Mouse (Mus musculus) liver, embryonic 14.5 days (tissue): Measurements from ENCODE around the gene Kalrn. TPM values are rescaled to one million over a fixed set of nuclear protein-coding genes. Genes with fewer than 3 reads are reported as not detected.
A peak's percentile ranks its signal among the peaks of the same experiment; 100 is the strongest.

ENCODE experiments used
- ATAC-seq: fragments of 200-750 bp; cut with Nextera tagmentation; 2 replicates; pipeline ENCODE4 v1.8.0; 2017; ENCODE audit warnings: moderate number of reproducible peaks, mild to moderate bottlenecking, moderate library complexity; ENCODE audit not compliant: insufficient read depth
- DNase-seq, 3 experiments: peaks; one replicate each; pipeline ENCODE4 v3.0.0-alpha.2; 2012 to 2013; ENCODE audit warnings: low read depth in 3 of 3, low spot score in 3 of 3
- H3K27ac ChIP-seq: fragments of 300-500 bp; sonication (generic); 2 replicates; pipeline ENCODE4 v1.5.1; 2014; ENCODE audit warnings: moderate library complexity, mild to moderate bottlenecking, control low read depth, inconsistent platforms
- H3K27me3 ChIP-seq: fragments of 300-500 bp; sonication (generic); 2 replicates; pipeline ENCODE4 v1.6.1; 2014; ENCODE audit warnings: mild to moderate bottlenecking, low read length, moderate library complexity; ENCODE audit not compliant: control insufficient read depth, insufficient read depth
- H3K36me3 ChIP-seq: fragments of 300-500 bp; sonication (generic); replicated peaks from 2 replicates; pipeline ENCODE4 v1.6.1; 2014; ENCODE audit warnings: low read depth; ENCODE audit not compliant: control insufficient read depth, insufficient read depth
- H3K4me1 ChIP-seq, 2 experiments: fragments of 200-500 bp in 1 of 2; fragments of 300-500 bp in 1 of 2; sonication (generic) in 1 of 2; replicated peaks; 2 replicates each; pipeline ENCODE4 v1.6.1; 2012 to 2014; ENCODE audit warnings: antibody characterized with exemption in 1 of 2, inconsistent platforms in 1 of 2, low read length in 1 of 2; ENCODE audit not compliant: control insufficient read depth in 2 of 2, insufficient read depth in 2 of 2
- H3K4me2 ChIP-seq: fragments of 300-500 bp; sonication (generic); 2 replicates; pipeline ENCODE4 v1.6.1; 2014; ENCODE audit warnings: low read depth, mild to moderate bottlenecking, control low read depth, moderate library complexity
- H3K4me3 ChIP-seq, 2 experiments: fragments of 200-500 bp in 1 of 2; fragments of 300-500 bp in 1 of 2; sonication (generic) in 1 of 2; 2 replicates each; pipeline ENCODE4 v1.5.1; 2012 to 2014; ENCODE audit warnings: low read depth in 2 of 2, low read length in 2 of 2, mild to moderate bottlenecking in 2 of 2, control low read depth in 1 of 2, inconsistent platforms in 1 of 2, moderate library complexity in 1 of 2; ENCODE audit not compliant: insufficient read depth in 1 of 2
- H3K9ac ChIP-seq: fragments of 300-500 bp; sonication (generic); replicated peaks from 2 replicates; pipeline ENCODE4 v1.6.1; 2014; ENCODE audit warnings: mild to moderate bottlenecking, control low read depth, moderate library complexity
- H3K9me3 ChIP-seq: fragments of 300-500 bp; sonication (generic); 2 replicates; pipeline ENCODE4 v1.6.1; 2016; ENCODE audit warnings: low read length, mixed read lengths; ENCODE audit not compliant: control insufficient read depth
- CTCF ChIP-seq: IDR thresholded peaks from 2 replicates; pipeline ENCODE4 v1.5.1; 2016; ENCODE audit warnings: antibody characterized with exemption, low read depth, control low read depth
- EP300 ChIP-seq: IDR thresholded peaks from 2 replicates; pipeline ENCODE4 v1.6.1; 2016; ENCODE audit warnings: antibody characterized with exemption, low read depth
- WGBS: fragments of 180-500 bp; shearing (Covaris S2); extraction: QIAGEN DNeasy Blood & Tissue Kit; methylation state at CpG from one replicate; pipeline ENCODE4 v1.1.7; 2014; ENCODE audit not compliant: insufficient replicate concordance; 5-methylcytosine and 5-hydroxymethylcytosine counted together
- polyA plus RNA-seq, 2 experiments: library from polyadenylated mRNA; depleted of rRNA in 1 of 2; stranded (reverse) in 1 of 2; unstranded in 1 of 2; fragments of >200 nt; fragmentation: Nextera tagmentation in 1 of 2; extraction: Ambion mirVana in 1 of 2; gene quantifications; 2 replicates each; pipeline versions ENCODE4 v1.2.1 to v1.2.3; 2012 to 2014

Kalrn gene
- polyA plus RNA-seq, 2 experiments, result 7.2 to 8.5 TPM

DNA sequence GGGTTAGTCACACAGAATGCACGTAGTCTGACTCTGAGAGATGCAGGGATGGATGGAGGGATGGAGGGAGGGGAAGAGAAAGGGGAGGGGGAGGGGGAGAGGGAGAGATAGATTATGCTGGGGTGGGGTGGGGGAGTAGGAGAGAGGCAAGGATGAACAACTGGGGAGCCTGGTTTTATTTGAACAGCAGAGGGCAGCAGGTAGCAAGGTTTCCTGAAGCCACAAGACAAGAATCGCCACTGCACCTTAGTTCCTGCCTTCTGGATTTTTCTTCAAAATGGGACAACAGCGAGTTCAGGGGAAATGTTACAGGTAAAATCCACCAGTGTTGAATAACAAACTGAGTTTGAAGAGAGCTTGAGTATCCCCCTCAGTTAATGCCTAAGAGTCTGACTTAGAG is 573.9 kb downstream of the Kalrn start:
- 19% methylated on average over 3 of the region's 3 CpGs for WGBS
- Histone ChIP-seq H3K4me3 (no peak overlapping the region), H3K9me3 (no peaks in the 10 kb centered on the region), H3K4me1 (no peaks in the 10 kb centered on the region), H3K36me3 (no peaks in the 10 kb centered on the region), H3K27me3 (no peaks in the 10 kb centered on the region), H3K4me2 (no peak overlapping the region), H3K9ac (no peak overlapping the region), H3K27ac (no peak overlapping the region)
- ATAC-seq (no peak), DNase-seq (no peak)
- TF ChIP-seq EP300 (no peak), CTCF (peak; percentile 63)

DNA sequence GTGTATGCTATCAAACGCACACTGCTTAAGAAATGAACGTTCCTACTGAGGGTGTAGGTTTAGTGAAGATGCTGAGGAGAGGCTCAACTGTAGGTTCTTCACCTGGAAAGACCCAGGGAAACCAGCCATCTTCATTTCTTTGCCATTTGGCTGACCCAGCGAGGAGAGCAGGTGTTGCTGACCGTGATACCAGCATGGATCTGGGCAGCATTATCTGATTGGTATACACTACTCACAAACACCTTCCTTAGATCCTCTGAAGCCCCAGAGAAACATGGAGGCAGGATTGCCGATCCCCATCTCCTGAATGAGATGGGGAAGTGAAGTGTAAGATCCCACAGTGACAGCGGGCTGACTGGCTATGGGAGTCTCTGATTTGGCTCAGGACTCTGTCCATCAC is 575.3 kb downstream of the Kalrn start:
- Histone ChIP-seq H3K9me3 (no peaks in the 10 kb centered on the region), H3K27me3 (no peaks in the 10 kb centered on the region), H3K9ac (no peak overlapping the region), H3K4me3 (no peak overlapping the region), H3K4me1 (no peaks in the 10 kb centered on the region), H3K27ac (no peak overlapping the region), H3K4me2 (no peak overlapping the region), H3K36me3 (no peaks in the 10 kb centered on the region)
- WGBS, result 63% methylated on average over 6 of the region's 6 CpGs
- DNase-seq (no peak), ATAC-seq (no peak)
- TF ChIP-seq CTCF, result no peak
- TF ChIP-seq EP300, result no peak

GRCm38 (mm10) chr16:33996030-33996429 is 577.3 kb downstream of the Kalrn start:
- H3K27ac ChIP-seq, result no peak overlapping the region
- H3K4me3 ChIP-seq, result no peak overlapping the region
- no peaks in the 10 kb centered on the region for H3K36me3 ChIP-seq
- H3K9me3 ChIP-seq, result no peaks in the 10 kb centered on the region
- ATAC-seq, result no peak
- no peaks in the 10 kb centered on the region for H3K4me1 ChIP-seq
- no peak overlapping the region for H3K4me2 ChIP-seq
- H3K27me3 ChIP-seq, result no peaks in the 10 kb centered on the region
- peak; percentile 36 to 49 (median 45) for DNase-seq
- WGBS, result 0% methylated on average over 5 of the region's 5 CpGs
- H3K9ac ChIP-seq, result no peak overlapping the region
- no peak for TF ChIP-seq EP300
- peak; percentile 94 for TF ChIP-seq CTCF

DNA sequence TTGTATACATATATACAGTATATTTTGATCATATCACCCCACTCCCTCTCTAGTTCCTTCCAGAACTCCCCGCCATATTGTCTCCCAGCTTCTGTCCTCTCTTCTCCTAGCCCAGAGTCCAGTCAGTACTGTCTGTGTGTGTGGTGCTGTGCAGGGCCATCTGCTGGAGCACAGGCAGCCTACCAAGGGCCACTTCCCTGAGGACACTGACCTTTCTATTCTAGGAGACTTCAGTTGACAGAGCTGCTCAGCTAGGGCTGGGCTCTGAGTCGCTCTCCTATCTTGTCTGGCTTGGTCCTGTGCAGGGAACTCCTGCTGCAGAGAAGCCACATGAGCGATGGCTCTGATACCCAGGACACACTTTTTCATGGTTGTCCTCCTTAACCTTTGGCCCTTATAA is 577.8 kb downstream of the Kalrn start:
- H3K27ac ChIP-seq, result no peak overlapping the region
- TF ChIP-seq EP300 (no peak), CTCF (no peak)
- 60% methylated on average over 3 of the region's 3 CpGs for WGBS
- H3K4me1 ChIP-seq, result no peaks in the 10 kb centered on the region
- ATAC-seq, result no peak
- no peaks in the 10 kb centered on the region for H3K36me3 ChIP-seq
- H3K4me2 ChIP-seq, result no peak overlapping the region
- no peak overlapping the region for H3K9ac ChIP-seq
- H3K27me3 ChIP-seq, result no peaks in the 10 kb centered on the region
- DNase-seq, result no peak
- no peaks in the 10 kb centered on the region for H3K9me3 ChIP-seq
- no peak overlapping the region for H3K4me3 ChIP-seq

GRCm38 (mm10) chr16:33994321-33994720 is 579.0 kb downstream of the Kalrn start:
- Histone ChIP-seq H3K9ac (no peak overlapping the region), H3K27me3 (no peaks in the 10 kb centered on the region), H3K9me3 (no peaks in the 10 kb centered on the region), H3K4me2 (no peak overlapping the region), H3K4me1 (no peaks in the 10 kb centered on the region), H3K27ac (no peak overlapping the region), H3K4me3 (no peak overlapping the region), H3K36me3 (no peaks in the 10 kb centered on the region)
- DNase-seq (no peak), ATAC-seq (no peak)
- no peak for TF ChIP-seq CTCF
- TF ChIP-seq EP300, result no peak
- 75% methylated on average over 6 of the region's 6 CpGs for WGBS

DNA sequence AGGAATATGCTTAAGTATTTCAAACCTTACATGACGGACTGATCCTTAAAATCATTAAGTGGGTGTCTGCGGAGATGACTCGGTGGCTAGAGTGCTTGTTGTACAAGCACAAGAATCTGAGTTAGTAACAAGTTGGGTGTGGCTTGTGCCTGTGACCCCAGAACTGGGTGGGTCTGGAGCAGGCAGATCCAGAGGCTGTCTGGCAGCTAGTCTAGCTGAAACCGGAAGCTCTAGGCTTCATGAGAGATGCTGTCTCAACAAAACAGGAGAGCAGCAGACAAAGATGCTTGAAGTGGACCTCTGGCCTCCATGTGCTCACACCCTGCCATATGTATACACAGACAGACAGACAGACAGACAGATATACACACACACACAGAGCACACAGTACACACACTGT is 582.6 kb downstream of the Kalrn start:
- no peak overlapping the region for H3K9ac ChIP-seq
- TF ChIP-seq CTCF (no peak), EP300 (no peak)
- no peak overlapping the region for H3K4me3 ChIP-seq
- H3K9me3 ChIP-seq, result no peaks in the 10 kb centered on the region
- H3K4me2 ChIP-seq, result no peak overlapping the region
- H3K27me3 ChIP-seq, result no peaks in the 10 kb centered on the region
- no peak overlapping the region for H3K27ac ChIP-seq
- DNase-seq, result no peak
- no peak for ATAC-seq
- WGBS, result 69% methylated on average over 4 of the region's 4 CpGs
- H3K4me1 ChIP-seq, result no peaks in the 10 kb centered on the region
- H3K36me3 ChIP-seq, result no peaks in the 10 kb centered on the region
